Mouse (Mus musculus): ENCODE results near the gene Agbl2. TPM values are rescaled to one million over a fixed set of nuclear protein-coding genes. Genes with fewer than 3 reads are reported as not detected.
A peak's percentile ranks its signal among the peaks of the same experiment; 100 is the strongest.

The Agbl2 gene
- total and polyA plus RNA-seq, 3 experiments: 0.81 to 1.6 (median 0.86) TPM

DNA sequence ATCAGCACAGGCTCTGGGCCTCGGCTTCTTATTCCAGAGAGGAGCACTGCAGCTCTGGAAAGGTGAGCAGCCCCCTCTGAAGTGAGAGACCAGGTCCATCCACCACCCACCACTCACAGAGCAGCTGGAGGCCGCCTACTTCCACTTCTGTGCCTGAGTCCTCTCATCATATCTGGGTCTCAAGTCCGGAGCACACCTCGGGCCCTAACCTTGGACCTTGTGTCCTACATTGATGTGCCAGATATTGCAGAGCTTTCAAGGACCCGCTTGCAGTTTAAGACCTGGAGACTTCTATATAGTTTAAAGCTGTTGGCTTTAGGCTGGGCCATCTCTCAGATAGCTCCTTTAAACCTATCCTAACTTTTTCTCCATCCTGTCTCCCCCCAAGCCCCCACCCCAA is 51.0 kb downstream of the Agbl2 start:
- Histone ChIP-seq H3K9ac (ENCODE audit: low read depth, low read length) (no peak overlapping the region), H3K27me3 (ENCODE audit: control insufficient read depth, insufficient read depth, low read length) (no peaks in the 10 kb centered on the region), H3K4me1 (ENCODE audit: control insufficient read depth, insufficient read depth, low read length) (no peaks in the 10 kb centered on the region), H3K27ac (no peak overlapping the region), H3K79me2 (replicated peaks; ENCODE audit: control insufficient read depth, insufficient read depth, low read length) (no peaks in the 10 kb centered on the region), H3K36me3 (ENCODE audit: control insufficient read depth, insufficient read depth, low read length) (no peaks in the 10 kb centered on the region), H3K4me3 (no peak overlapping the region)
- TF ChIP-seq EP300 (IDR thresholded peaks at IDR 0.05; ENCODE audit: insufficient read depth, low read depth, low read length): no peak
- no peak for TF ChIP-seq POLR2A (IDR thresholded peaks at IDR 0.05; ENCODE audit: insufficient read depth, low read depth, low read length)
- no peak for TF ChIP-seq CTCF (IDR thresholded peaks at IDR 0.05)
- intact Hi-C loops (cut with DNase I): no loop called here
- WGBS: 72% methylated on average over 5 of the region's 5 CpGs
- no peak for DNase-seq

GRCm38 (mm10) chr2:90838621-90839020 is 56.1 kb downstream of the Agbl2 start:
- Histone ChIP-seq H3K4me3 (no peak overlapping the region), H3K79me2 (replicated peaks; ENCODE audit: control insufficient read depth, insufficient read depth, low read length) (no peaks in the 10 kb centered on the region), H3K9ac (ENCODE audit: low read depth, low read length) (no peak overlapping the region), H3K27me3 (ENCODE audit: control insufficient read depth, insufficient read depth, low read length) (no peaks in the 10 kb centered on the region), H3K4me1 (ENCODE audit: control insufficient read depth, insufficient read depth, low read length) (no peaks in the 10 kb centered on the region), H3K27ac (no peak overlapping the region), H3K36me3 (ENCODE audit: control insufficient read depth, insufficient read depth, low read length) (no peaks in the 10 kb centered on the region)
- intact Hi-C loops (cut with DNase I): no loop called here
- 86% methylated on average over 2 of the region's 2 CpGs for WGBS
- no peak for TF ChIP-seq EP300 (IDR thresholded peaks at IDR 0.05; ENCODE audit: insufficient read depth, low read depth, low read length)
- no peak for TF ChIP-seq CTCF (IDR thresholded peaks at IDR 0.05)
- no peak for DNase-seq

DNA sequence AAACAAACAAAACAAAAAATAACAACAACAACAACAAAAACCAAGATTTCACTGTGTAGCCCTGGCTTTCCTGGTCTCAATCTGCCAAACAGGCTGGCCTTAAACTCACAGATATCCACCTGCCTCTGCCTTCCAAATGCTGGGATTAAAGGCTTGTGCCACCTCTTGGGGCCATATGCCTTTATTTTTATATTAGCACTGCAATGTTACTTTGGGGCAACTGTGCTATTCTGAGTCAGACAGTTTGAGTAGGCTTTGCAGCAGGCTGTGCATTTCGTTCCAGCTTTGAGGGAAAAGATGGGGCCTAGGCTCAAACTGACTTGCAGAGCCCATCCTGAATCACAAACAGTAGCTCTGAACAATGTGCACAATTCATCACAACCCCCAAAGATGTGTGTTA is 61.1 kb downstream of the Agbl2 start:
- intact Hi-C loops (cut with DNase I): no loop called here
- Histone ChIP-seq H3K27ac (no peak overlapping the region), H3K36me3 (ENCODE audit: control insufficient read depth, insufficient read depth, low read length) (peaks cover 6% of the 10 kb centered on the region), H3K79me2 (replicated peaks; ENCODE audit: control insufficient read depth, insufficient read depth, low read length) (no peaks in the 10 kb centered on the region), H3K9ac (ENCODE audit: low read depth, low read length) (no peak overlapping the region), H3K27me3 (ENCODE audit: control insufficient read depth, insufficient read depth, low read length) (no peaks in the 10 kb centered on the region), H3K4me3 (no peak overlapping the region), H3K4me1 (ENCODE audit: control insufficient read depth, insufficient read depth, low read length) (peaks cover 2% of the 10 kb centered on the region; the same call in 1 of the 2 replicates)
- 80% methylated on average over 1 of the region's 1 CpGs for WGBS
- no peak for TF ChIP-seq CTCF (IDR thresholded peaks at IDR 0.05)
- TF ChIP-seq POLR2A (IDR thresholded peaks at IDR 0.05; ENCODE audit: insufficient read depth, low read depth, low read length): no peak
- no peak for TF ChIP-seq EP300 (IDR thresholded peaks at IDR 0.05; ENCODE audit: insufficient read depth, low read depth, low read length)
- no peak for DNase-seq

DNA sequence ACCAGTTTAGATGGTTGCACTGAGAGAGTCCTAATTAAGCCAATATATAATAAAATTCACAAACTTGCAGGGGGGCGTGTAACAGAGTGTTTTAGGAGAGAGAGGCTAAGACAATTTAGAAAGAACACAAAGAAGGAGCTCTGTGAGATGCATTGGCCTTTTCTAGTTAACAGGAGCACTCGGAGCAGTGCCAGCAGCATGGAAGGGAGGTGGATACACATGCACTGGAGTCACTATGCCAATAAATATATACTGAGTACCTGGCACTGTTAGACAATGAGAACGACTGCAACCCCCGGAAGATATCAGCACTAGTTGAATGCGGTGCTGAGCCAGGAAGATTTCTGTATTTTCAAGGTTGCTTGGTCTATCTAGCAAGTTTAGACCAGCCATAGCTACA is 61.7 kb downstream of the Agbl2 start:
- TF ChIP-seq CTCF (IDR thresholded peaks at IDR 0.05): no peak
- no peak for TF ChIP-seq EP300 (IDR thresholded peaks at IDR 0.05; ENCODE audit: insufficient read depth, low read depth, low read length)
- no peak for TF ChIP-seq POLR2A (IDR thresholded peaks at IDR 0.05; ENCODE audit: insufficient read depth, low read depth, low read length)
- Histone ChIP-seq H3K4me3 (no peak overlapping the region), H3K27ac (no peak overlapping the region), H3K9ac (ENCODE audit: low read depth, low read length) (no peak overlapping the region), H3K36me3 (ENCODE audit: control insufficient read depth, insufficient read depth, low read length) (peaks cover 9% of the 10 kb centered on the region), H3K4me1 (ENCODE audit: control insufficient read depth, insufficient read depth, low read length) (peaks cover 2% of the 10 kb centered on the region; the same call in 1 of the 2 replicates), H3K27me3 (ENCODE audit: control insufficient read depth, insufficient read depth, low read length) (no peaks in the 10 kb centered on the region), H3K79me2 (replicated peaks; ENCODE audit: control insufficient read depth, insufficient read depth, low read length) (no peaks in the 10 kb centered on the region)
- intact Hi-C loops (cut with DNase I): no loop called here
- DNase-seq: no peak
- 79% methylated on average over 5 of the region's 5 CpGs for WGBS

DNA sequence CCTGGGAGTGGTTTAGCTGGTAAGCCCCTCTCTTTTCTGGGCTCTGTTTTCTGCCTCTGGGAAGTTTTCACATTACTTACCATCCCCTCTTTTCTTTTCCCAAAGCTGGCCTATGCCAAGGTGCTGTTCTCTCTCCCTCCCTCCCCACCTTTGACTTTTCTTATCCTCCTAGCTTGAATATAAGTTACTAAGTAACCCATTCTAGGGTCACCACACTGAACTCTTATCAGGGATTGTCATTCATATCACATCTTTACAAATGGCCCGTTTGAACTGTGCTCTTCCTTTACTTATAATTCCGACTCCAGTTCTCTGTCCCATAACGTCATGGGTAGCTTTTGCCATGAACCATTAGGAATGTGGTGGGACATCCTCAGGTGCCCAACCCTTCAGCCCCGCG is 62.7 kb downstream of the Agbl2 start:
- H3K9ac ChIP-seq (ENCODE audit: low read depth, low read length): no peak overlapping the region
- no peak overlapping the region for H3K4me3 ChIP-seq
- no peak for DNase-seq
- no peak overlapping the region for H3K27ac ChIP-seq
- no peaks in the 10 kb centered on the region for H3K27me3 ChIP-seq (ENCODE audit: control insufficient read depth, insufficient read depth, low read length)
- intact Hi-C loops (cut with DNase I): loop anchor here (5.0 kb wide), 3 partner anchors 57 to 1212 kb away; partner anchors contain the start of genes Fnbp4, Kbtbd4 and Ndufs3
- H3K36me3 ChIP-seq (ENCODE audit: control insufficient read depth, insufficient read depth, low read length): peaks cover 10% of the 10 kb centered on the region
- peaks cover 2% of the 10 kb centered on the region; the same call in 1 of the 2 replicates for H3K4me1 ChIP-seq (ENCODE audit: control insufficient read depth, insufficient read depth, low read length)
- no peak for TF ChIP-seq EP300 (IDR thresholded peaks at IDR 0.05; ENCODE audit: insufficient read depth, low read depth, low read length)
- no peak for TF ChIP-seq CTCF (IDR thresholded peaks at IDR 0.05)
- no peak for TF ChIP-seq POLR2A (IDR thresholded peaks at IDR 0.05; ENCODE audit: insufficient read depth, low read depth, low read length)
- no peaks in the 10 kb centered on the region for H3K79me2 ChIP-seq (replicated peaks; ENCODE audit: control insufficient read depth, insufficient read depth, low read length)
- 83% methylated on average over 5 of the region's 5 CpGs for WGBS

- no peak overlapping the region for H3K9ac ChIP-seq (ENCODE audit: low read depth, low read length)
- H3K27ac ChIP-seq: peak overlapping the region; percentile 93
- H3K4me1 ChIP-seq (ENCODE audit: control insufficient read depth, insufficient read depth, low read length): peaks cover 2% of the 10 kb centered on the region; the same call in 1 of the 2 replicates
- WGBS: 49% methylated on average over 6 of the region's 6 CpGs
- intact Hi-C loops (cut with DNase I): loop anchor here (5.0 kb wide), 3 partner anchors 56 to 1211 kb away; partner anchors contain the start of genes Fnbp4, Kbtbd4 and Ndufs3
- no peaks in the 10 kb centered on the region for H3K27me3 ChIP-seq (ENCODE audit: control insufficient read depth, insufficient read depth, low read length)
- H3K36me3 ChIP-seq (ENCODE audit: control insufficient read depth, insufficient read depth, low read length): peaks cover 10% of the 10 kb centered on the region
- H3K79me2 ChIP-seq (replicated peaks; ENCODE audit: control insufficient read depth, insufficient read depth, low read length): no peaks in the 10 kb centered on the region
- peak in 1 of 2 experiments; percentile 14 for DNase-seq
- TF ChIP-seq POLR2A (IDR thresholded peaks at IDR 0.05; ENCODE audit: insufficient read depth, low read depth, low read length): no peak
- TF ChIP-seq EP300 (IDR thresholded peaks at IDR 0.05; ENCODE audit: insufficient read depth, low read depth, low read length): no peak
- no peak for TF ChIP-seq CTCF (IDR thresholded peaks at IDR 0.05)
- peak overlapping the region; percentile 78 for H3K4me3 ChIP-seq
Observed at GRCm38 (mm10) chr2:90846171-90846570, 63.6 kb downstream of the Agbl2 start.

Measured in heart, adult 2 months (tissue).